Mouse (Mus musculus): Measurements from ENCODE around the gene Hoxd10.

DNA sequence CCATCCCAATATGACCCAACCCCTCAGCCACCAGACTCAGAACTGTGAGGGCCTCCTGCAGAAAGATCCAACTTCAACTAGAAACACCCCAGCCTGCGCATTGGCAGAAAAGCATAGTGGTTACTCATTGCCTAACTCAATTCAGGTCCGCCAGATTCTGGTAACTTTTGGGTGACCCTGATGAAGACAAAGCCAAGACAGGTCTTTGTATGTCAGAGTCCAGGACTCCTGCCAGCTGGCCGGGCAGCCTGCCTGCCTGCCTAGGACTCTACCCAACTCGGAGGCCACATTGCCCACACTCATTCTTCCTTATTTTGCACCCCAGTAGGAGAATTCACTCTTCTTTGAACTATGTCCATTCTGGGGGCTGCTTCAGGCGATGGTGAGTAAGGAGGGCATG is 34.8 kb downstream of the Hoxd10 start, which contains the start of gene Gm28230:
- no peak for TF ChIP-seq POLR2A (IDR thresholded peaks at IDR 0.05; ENCODE audit: extremely low read depth, insufficient read depth, low read length)
- no peak for TF ChIP-seq CTCF (IDR thresholded peaks at IDR 0.05; ENCODE audit: low read depth, low read length)
